Mouse (Mus musculus) hindbrain, embryonic 15.5 days (tissue): ENCODE results near the gene Gm266. TPM values are rescaled to one million over a fixed set of nuclear protein-coding genes. Genes with fewer than 3 reads are reported as not detected.

Source experiments
- ATAC-seq: fragments of 200-750 bp; cut with Nextera tagmentation; 2 replicates; pipeline ENCODE4 v1.8.0; 2017; ENCODE audit warnings: low read depth, moderate number of reproducible peaks, moderate TSS enrichment; ENCODE audit not compliant: low FRiP score
- H3K27ac ChIP-seq: fragments of 300-500 bp; sonication (generic); replicated peaks from 2 replicates; pipeline ENCODE4 v1.5.1; 2015; ENCODE audit warnings: mild to moderate bottlenecking, inconsistent platforms
- H3K27me3 ChIP-seq: fragments of 300-500 bp; sonication (generic); 2 replicates; pipeline ENCODE4 v1.6.1; 2015; ENCODE audit warnings: control low read depth, inconsistent platforms
- H3K36me3 ChIP-seq: fragments of 300-500 bp; sonication (generic); 2 replicates; pipeline ENCODE4 v1.6.1; 2015; ENCODE audit warnings: control low read depth, inconsistent platforms
- H3K4me1 ChIP-seq: fragments of 300-500 bp; sonication (generic); replicated peaks from 2 replicates; pipeline ENCODE4 v1.6.1; 2015; ENCODE audit warnings: control low read depth, inconsistent platforms
- H3K4me2 ChIP-seq: fragments of 300-500 bp; sonication (generic); 2 replicates; pipeline ENCODE4 v1.6.1; 2015; ENCODE audit warnings: moderate library complexity, mild to moderate bottlenecking, inconsistent platforms
- H3K4me3 ChIP-seq: fragments of 300-500 bp; sonication (generic); 2 replicates; pipeline ENCODE4 v1.5.1; 2015; ENCODE audit warnings: mild to moderate bottlenecking, inconsistent platforms
- H3K9ac ChIP-seq: fragments of 300-500 bp; sonication (generic); 2 replicates; pipeline ENCODE4 v1.6.1; 2015; ENCODE audit warnings: inconsistent platforms
- H3K9me3 ChIP-seq: fragments of 300-500 bp; sonication (generic); 2 replicates; pipeline ENCODE4 v1.6.1; 2016; ENCODE audit warnings: control low read depth, inconsistent platforms
- WGBS: fragments of 180-500 bp; shearing (Covaris S2); methylation state at CpG from one replicate; pipeline ENCODE4 v1.1.7; 2015; 5-methylcytosine and 5-hydroxymethylcytosine counted together
- polyA plus RNA-seq: library from polyadenylated mRNA; unstranded; fragments of >200 nt; fragmentation: Nextera tagmentation; extraction: Ambion mirVana; gene quantifications from 2 replicates; pipeline ENCODE4 v1.2.1, GENCODE M21; 2015

The Gm266 gene
- polyA plus RNA-seq, 1 experiment from 2014 or later = 3.4 TPM

DNA sequence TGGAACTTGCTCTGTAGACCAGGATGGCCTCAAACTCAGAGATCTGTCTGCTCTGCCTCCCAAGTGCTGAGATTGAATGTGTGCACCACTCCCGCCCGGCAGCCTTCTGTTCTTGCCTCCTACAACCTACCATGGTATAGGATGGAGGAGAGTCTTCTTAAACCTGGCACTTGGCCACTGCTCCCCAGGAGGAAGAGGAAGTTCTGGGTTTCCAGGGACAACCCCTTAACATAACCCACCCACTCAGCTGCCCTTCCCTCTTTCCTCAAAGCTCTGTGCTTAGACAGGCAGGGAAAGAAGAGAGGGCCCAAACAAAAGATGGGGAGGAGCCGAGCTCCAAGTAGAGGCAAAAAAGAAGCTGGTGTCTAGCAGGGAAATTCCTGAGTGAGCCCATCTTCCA lies 44.1 kb downstream of the Gm266 start:
- WGBS = 57% methylated on average over 3 of the region's 3 CpGs
- Histone ChIP-seq H3K36me3 (no peaks in the 10 kb centered on the region), H3K9me3 (no peaks in the 10 kb centered on the region), H3K27me3 (peaks cover 64% of the 10 kb centered on the region), H3K4me2 (no peak overlapping the region), H3K27ac (no peak overlapping the region), H3K9ac (no peak overlapping the region), H3K4me3 (no peak overlapping the region), H3K4me1 (peaks cover 22% of the 10 kb centered on the region)
- ATAC-seq = no peak

- Histone ChIP-seq H3K36me3 (no peaks in the 10 kb centered on the region), H3K27me3 (peaks cover 57% of the 10 kb centered on the region), H3K4me3 (no peak overlapping the region), H3K9ac (no peak overlapping the region), H3K4me2 (no peak overlapping the region), H3K27ac (no peak overlapping the region), H3K4me1 (peaks cover 15% of the 10 kb centered on the region), H3K9me3 (no peaks in the 10 kb centered on the region)
- WGBS = 95% methylated on average over 9 of the region's 9 CpGs
- no peak for ATAC-seq
Measured at GRCm38 (mm10) chr12:111440701-111441373, 44.8 kb downstream of the Gm266 start.

DNA sequence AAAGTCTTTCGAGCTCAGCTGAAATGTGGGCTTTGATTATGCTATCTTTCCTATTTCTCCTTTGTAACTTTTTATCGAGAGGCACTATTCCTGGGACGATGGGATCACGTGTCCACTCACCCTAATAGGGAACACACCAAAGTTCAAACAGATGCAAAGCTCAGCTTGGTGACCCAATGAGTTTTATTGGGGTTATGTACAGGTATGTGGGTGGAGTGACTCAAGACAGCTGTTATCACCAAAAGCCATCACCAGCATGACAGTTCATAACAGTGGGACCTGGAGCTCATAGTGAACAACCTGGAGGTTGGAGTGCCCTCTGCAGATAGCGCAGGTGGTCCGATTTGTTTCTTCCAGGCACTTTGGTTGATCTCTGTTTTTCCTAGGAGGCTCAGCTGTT lies 46.8 kb downstream of the Gm266 start:
- H3K27me3 ChIP-seq = peaks cover 37% of the 10 kb centered on the region
- no peak for ATAC-seq

GRCm38 (mm10) chr12:111437222-111437900 lies 48.3 kb downstream of the Gm266 start:
- ATAC-seq = no peak
- Histone ChIP-seq H3K27me3 (peaks cover 24% of the 10 kb centered on the region), H3K4me1 (peaks cover 19% of the 10 kb centered on the region), H3K9ac (no peak overlapping the region), H3K36me3 (no peaks in the 10 kb centered on the region), H3K4me2 (no peak overlapping the region), H3K4me3 (no peak overlapping the region), H3K9me3 (no peaks in the 10 kb centered on the region), H3K27ac (no peak overlapping the region)
- 76% methylated on average over 5 of the region's 5 CpGs for WGBS

More for the DNA sequence above, 46.8 kb downstream of the Gm266 start:
- H3K36me3 ChIP-seq = no peaks in the 10 kb centered on the region
- no peak overlapping the region for H3K27ac ChIP-seq
- WGBS = 90% methylated on average over 6 of the region's 6 CpGs
- peaks cover 22% of the 10 kb centered on the region for H3K4me1 ChIP-seq
- no peaks in the 10 kb centered on the region for H3K9me3 ChIP-seq
- H3K9ac ChIP-seq = no peak overlapping the region
- H3K4me3 ChIP-seq = no peak overlapping the region
- no peak overlapping the region for H3K4me2 ChIP-seq

- no peak overlapping the region for H3K9ac ChIP-seq
- no peaks in the 10 kb centered on the region for H3K9me3 ChIP-seq
- H3K36me3 ChIP-seq = no peaks in the 10 kb centered on the region
- H3K4me3 ChIP-seq = no peak overlapping the region
- WGBS = 76% methylated on average over 8 of the region's 8 CpGs
- no peak overlapping the region for H3K4me2 ChIP-seq
- peaks cover 17% of the 10 kb centered on the region for H3K27me3 ChIP-seq
- H3K4me1 ChIP-seq = peaks cover 15% of the 10 kb centered on the region
- H3K27ac ChIP-seq = no peak overlapping the region
- no peak for ATAC-seq
Measured at GRCm38 (mm10) chr12:111436640-111437039, 49.0 kb downstream of the Gm266 start.

DNA sequence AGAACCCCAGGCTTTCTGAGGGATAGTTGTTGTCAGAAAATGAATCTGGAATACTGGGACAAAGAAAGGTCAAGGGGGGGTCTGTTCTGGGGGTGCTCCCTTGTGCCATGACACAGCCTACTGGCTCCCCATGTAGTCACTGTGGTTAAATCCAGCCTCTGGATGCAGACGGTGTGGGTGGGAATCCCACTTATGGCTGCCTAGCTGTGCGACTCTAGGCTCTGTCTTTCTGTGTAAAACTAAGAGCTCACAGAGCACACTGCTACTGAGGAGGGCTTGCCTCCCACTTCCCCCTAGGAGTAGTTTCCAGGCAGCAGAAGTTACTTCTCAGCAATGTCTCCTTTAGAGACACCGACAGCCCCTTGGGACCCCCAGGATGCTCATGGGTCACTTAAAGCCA lies 49.5 kb downstream of the Gm266 start:
- peaks cover 15% of the 10 kb centered on the region for H3K4me1 ChIP-seq
- WGBS = 83% methylated on average over 3 of the region's 3 CpGs
- peaks cover 16% of the 10 kb centered on the region for H3K27me3 ChIP-seq
- H3K27ac ChIP-seq = no peak overlapping the region
- no peak overlapping the region for H3K9ac ChIP-seq
- H3K36me3 ChIP-seq = no peaks in the 10 kb centered on the region
- no peak overlapping the region for H3K4me2 ChIP-seq
- no peak for ATAC-seq
- no peak overlapping the region for H3K4me3 ChIP-seq
- H3K9me3 ChIP-seq = no peaks in the 10 kb centered on the region

- H3K27ac ChIP-seq = peak overlapping the region; percentile 73
- no peak overlapping the region for H3K9ac ChIP-seq
- no peaks in the 10 kb centered on the region for H3K36me3 ChIP-seq
- peaks cover 23% of the 10 kb centered on the region for H3K27me3 ChIP-seq
- peaks cover 25% of the 10 kb centered on the region for H3K4me1 ChIP-seq
- 0 out of 2 replicates have a peak overlapping the region, but pooled peaks have one; percentile 35 for H3K4me2 ChIP-seq
- WGBS = 46% methylated on average over 8 of the region's 8 CpGs
- no peaks in the 10 kb centered on the region for H3K9me3 ChIP-seq
- ATAC-seq = no peak
- no peak overlapping the region for H3K4me3 ChIP-seq
Measured at GRCm38 (mm10) chr12:111434745-111435327, 50.8 kb downstream of the Gm266 start.

Other genes starting within 250 kb of the Gm266 start
- gene Amn, start 214.7 kb downstream of the Gm266 start, polyA plus RNA-seq = 30.9 and 32.0 TPM in 2 replicates
- gene Cdc42bpb, start 108.1 kb downstream of the Gm266 start, polyA plus RNA-seq = 41.2 and 42.4 TPM in 2 replicates
- 1.6 and 1.9 TPM in 2 replicates for gene Lbhd2, start 79.0 kb downstream of the Gm266 start, polyA plus RNA-seq
- gene Exoc3l4, start 68.8 kb downstream of the Gm266 start, polyA plus RNA-seq = 2.2 and 2.9 TPM in 2 replicates
- gene Tnfaip2, start 43.4 kb downstream of the Gm266 start, polyA plus RNA-seq = 0.49 and 1.6 TPM in 2 replicates
- 490 and 510 TPM in 2 replicates for gene Eif5, start 52.2 kb upstream of the Gm266 start, polyA plus RNA-seq
- 52.2 and 52.3 TPM in 2 replicates for gene Mark3, start 88.7 kb upstream of the Gm266 start, polyA plus RNA-seq
- gene Ckb, start 186.5 kb upstream of the Gm266 start, polyA plus RNA-seq = 1,741 and 1,830 TPM in 2 replicates
- 11.5 and 12.0 TPM in 2 replicates for gene Trmt61a, start 192.3 kb upstream of the Gm266 start, polyA plus RNA-seq
- 65.1 and 67.8 TPM in 2 replicates for gene Bag5, start 227.4 kb upstream of the Gm266 start, polyA plus RNA-seq
- 50.7 and 52.9 TPM in 2 replicates for gene Apopt1, start 227.4 kb upstream of the Gm266 start, polyA plus RNA-seq